Mouse (Mus musculus): ENCODE measurements around the gene Sag.

DNA sequence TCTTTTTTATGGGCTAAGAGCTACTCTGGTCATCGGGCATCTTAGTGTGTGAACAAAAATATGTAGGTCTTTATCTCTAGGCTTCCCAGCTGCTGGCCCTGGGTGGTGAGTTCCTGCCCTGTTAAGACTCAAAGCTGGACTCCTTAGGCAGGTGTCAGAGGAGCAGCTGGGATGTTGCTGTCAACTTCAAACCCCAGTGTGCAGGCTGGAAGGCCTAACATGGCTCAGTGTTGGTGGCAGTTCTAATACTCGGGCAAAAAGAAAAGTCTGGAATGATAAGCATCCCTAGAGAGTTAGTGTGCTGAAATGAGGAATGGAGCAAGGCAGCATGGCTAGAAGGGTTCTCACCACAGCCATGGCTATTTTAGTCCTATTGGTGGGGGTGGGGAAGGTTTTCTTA lies 77.4 kb downstream of the Sag start:
- TF ChIP-seq CTCF (IDR thresholded peaks at IDR 0.05) (no peak), POLR2A (IDR thresholded peaks at IDR 0.05; ENCODE audit: insufficient read depth, low read depth, low read length) (no peak)

All from heart, adult 2 months (tissue).